Mouse (Mus musculus): ENCODE data around the gene Hdac9.

Hdac9 gene

DNA sequence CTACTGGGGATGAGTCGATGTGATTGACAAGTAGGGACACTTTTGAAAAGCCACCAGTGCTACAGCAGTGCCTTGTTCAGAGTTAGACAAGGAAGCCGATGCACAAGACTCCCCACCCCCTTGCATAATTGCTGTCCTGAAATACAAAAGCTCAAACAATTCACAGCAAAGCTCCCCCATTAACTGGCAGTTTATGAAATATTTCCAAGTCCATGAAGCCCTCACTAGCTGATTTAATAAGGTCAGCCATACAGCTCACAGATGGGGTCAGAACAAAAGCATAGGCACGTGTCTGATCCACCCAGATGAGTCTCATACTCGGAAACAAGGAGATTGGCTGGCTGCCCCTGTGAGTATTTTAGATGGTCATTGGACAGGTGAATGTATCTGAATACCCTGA, 228.0 kb downstream of the Hdac9 start:
- no peak for DNase-seq

DNA sequence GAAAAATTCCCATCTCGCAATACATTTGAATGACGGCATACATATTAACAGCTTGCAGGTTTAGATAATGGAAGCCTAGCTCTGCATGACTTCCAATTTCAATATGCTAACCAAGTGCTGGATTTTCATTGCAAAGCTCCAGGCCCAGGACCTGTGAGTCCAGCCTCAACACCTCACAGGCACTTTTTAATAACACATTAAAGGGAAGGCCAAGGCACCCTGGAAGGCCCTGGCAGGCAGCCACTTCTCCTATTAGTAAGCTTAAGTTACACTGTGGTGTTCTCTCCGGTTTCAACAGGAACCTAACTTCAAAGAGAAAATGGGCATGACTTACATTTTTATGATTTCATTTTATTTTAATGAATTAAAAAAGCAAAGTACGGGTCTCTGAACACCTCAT, 233.5 kb downstream of the Hdac9 start:
- no peak for DNase-seq

DNA sequence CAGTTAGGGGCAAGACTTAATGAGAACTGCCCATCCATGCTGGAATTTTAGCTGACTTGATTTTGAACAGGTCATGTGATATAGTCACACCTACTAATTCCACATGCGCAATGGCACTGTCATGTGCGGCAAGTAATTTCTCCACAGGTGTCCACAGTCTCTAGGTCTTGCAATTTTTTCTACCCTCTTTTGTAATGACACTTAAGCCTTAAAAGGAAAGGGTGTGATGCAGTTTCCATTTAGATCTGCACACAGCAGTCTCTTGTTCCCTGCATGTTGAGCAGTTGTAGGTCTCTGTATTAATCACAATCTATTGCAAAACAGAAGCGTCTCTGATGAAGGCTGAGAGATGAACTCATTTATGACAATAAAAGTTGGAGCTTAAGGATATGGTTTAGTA, 234.2 kb downstream of the Hdac9 start:
- DNase-seq: no peak

DNA sequence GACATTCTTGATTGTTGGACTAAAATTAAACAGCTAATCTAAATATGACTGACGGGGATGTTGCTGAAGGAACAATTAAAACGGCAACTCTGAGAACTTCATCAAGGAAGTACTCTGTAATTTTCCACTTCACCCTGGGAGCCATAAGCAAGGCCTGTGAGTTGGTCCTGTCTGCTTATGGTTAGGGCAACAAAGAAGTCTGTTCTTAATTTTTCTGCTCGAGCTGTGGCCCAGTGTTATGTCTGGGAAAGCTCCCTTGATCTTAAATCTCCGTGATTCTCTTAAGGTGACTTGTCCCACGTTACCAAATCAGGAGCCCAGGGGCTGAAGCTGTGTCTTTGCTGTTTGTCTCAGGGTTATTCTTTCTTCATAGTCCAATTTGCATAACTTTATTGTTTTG, 236.3 kb downstream of the Hdac9 start:
- DNase-seq: no peak

DNA sequence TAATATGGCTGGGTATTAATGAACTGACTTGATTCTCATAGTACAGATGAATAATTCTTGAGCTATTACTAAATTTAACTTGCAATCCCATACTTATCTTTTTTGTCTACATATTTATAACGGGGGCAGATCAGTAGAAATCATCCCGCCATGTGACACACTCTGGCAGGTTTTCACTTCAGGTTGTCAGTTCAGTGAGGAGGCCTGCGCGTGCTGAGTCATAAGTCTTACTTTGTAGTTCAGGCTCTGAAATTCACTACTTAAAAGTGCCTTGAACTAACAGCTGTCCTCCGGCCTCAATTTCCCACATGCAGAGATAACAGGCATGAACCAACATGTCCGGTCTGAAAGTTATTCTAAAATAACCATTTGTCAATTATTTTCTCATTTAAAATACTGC, 239.8 kb downstream of the Hdac9 start:
- no peak for DNase-seq

DNA sequence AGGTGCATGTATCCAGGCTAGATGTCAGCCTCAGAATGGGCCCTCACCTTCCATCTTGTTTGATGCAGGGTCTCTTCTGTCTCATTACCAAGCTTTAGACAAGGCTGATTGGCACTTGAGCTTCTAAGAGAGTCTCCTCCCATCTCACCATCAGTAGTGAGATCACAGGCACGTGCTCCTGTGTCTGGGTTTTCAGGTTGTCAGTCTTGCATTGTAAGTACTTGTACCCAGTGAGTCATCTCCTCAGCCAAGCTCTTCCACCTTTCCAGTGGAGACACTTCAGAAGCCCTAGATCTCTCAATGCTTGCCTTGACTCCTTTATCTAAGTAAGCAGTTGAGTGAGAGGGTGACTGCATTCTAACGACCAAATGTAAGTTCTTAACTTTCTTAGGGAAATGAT, 242.7 kb downstream of the Hdac9 start:
- no peak for DNase-seq

DNA sequence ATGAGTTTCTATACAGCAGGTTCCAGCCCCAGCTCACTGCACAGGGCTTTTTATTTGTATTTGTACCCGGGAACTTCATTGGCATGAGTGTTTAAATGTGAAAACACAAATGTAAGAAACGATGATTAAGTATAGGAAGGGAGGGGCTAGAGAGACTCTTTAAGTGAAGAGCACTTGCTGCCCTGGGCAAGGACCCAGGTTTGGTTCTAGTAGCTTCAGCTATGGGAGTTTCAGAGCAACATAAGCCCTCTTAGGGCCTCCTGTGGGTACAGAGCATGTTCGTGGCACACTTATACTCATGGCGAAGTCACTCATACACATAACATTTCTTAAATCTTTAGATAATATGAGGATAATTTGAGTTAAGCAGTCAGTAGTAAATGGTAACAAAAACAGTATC, 243.4 kb downstream of the Hdac9 start:
- DNase-seq: no peak

DNA sequence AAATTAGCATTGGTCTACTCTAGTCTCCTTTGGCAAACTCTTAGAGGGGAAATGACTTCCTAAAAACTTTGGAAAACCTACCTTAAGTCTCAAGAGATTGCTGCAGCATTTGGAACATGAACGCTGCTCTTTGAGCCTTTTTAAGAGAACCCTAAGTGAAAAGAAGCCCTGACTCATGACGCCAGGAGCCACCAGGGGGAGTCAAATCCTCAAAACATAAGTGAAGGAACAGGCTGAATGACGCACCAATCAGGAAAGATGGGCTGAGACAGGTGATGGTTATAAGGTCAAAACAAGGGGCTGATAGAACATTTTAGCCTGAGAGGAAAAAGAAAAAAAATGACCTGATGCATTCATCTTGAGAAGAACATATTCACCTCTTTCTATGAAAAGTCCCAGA, 252.1 kb downstream of the Hdac9 start:
- DNase-seq: peak; percentile 77

DNA sequence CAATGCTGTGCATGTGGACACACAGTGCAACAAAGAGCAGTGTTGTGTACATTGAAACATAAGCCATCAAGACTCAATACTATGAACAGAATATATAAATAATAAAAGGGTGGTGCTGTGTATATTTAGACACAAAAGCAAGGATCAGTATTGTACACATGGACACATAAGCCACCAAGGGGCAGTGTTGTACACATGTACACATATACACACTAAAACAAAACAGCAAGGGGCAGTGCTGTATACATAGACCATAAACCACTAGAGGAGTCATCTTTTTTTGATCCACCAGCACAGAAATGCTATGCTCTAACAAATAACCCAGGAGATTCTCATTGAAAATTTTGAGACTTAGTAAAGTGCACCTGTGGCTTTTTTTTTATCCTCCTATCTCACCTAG, 255.5 kb downstream of the Hdac9 start:
- DNase-seq: no peak

DNA sequence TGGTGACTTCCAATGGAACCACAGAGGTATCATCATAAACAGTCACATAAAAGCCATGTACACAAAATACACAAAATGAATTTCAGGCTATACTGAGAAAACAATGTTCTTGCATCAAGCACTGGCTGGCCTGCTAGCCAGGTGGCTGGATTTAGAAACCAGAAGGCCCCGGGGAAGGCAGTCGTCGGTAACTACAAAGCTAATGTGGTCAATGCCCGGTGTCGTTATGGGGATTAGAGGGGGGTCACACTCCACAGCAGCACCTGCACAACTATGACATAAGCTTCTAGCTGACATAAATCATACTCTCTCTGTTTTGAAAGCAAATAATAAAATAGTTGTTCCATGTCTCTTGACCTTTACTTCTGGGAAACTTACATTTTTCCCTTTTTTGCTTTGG, 256.9 kb downstream of the Hdac9 start:
- no peak for DNase-seq

DNA sequence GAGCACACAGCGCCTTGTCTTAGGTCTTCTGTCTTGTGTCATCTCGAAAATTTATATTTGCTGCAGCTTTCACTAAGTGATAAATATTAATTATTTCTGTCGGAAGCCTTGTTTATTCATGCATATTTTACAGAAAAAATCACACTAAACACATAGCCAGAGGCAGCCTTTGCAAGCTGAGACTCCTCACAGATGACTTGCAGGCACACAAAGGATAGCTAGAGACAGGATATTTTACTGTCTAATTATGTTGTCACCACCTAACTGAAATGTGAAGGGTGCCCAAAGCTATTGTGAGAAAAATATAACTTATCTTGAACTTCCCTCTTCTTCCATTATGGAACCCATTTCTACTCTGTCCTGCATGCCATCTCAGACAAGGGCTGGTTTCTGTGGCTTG, 258.3 kb downstream of the Hdac9 start:
- no peak for DNase-seq

DNA sequence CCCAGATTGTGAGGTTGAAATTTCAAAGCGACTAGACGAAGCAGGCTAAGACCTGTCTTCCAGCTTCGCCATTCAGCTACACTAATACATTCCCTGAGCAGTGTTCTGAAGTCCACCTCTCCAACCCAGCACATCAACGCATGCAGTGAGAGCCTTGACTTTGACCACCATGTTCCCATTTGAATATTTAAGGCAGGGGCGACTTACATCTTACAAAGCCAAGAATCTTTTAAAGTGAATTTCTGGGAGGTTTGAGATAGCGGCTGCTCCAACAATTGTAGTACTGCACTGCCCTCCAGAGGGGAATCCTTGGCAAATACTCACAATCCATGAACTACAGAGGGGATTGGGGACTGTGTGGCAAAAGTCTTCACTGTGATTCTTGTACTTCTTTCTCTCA, 258.8 kb downstream of the Hdac9 start:
- peak; percentile 29 for DNase-seq

DNA sequence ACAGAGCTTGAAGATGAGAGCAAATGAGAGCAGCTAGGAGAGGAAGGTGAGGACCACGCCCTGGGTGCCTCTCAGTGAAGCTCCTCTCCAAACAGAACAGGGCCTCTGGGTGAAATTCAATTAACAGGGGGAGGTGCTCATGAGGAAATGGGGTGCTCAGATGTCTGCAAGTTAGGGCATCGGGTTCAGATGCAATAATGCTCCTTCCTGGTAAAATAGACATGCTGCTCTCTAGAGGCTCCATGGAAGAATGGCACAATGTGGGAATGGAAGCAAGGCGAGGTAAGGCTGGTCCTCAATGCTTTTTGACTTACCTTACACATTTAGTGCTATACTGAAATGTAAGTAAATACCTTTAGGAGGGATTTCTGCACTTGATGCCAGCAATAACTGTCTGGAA, 263.3 kb downstream of the Hdac9 start:
- DNase-seq: no peak

DNA sequence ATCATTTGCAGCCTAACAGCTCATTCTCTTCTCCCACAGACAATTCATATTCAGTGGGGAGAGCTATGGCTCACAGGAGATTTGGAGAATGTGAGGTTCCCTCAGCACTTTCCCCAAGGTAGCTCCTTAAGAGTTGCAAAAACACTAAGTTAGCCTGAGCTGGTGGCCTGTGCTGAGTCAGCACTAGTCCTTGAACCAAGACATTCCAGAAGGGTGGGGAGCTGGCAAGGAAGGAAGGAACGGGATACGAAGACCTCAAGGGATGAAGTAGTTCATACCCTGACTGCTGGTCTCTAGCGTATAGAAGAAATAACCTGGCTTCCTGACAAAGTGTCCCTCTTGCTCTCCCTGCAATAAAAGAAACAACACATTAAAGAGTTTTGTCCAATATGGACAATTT, 268.1 kb downstream of the Hdac9 start:
- DNase-seq: no peak

DNA sequence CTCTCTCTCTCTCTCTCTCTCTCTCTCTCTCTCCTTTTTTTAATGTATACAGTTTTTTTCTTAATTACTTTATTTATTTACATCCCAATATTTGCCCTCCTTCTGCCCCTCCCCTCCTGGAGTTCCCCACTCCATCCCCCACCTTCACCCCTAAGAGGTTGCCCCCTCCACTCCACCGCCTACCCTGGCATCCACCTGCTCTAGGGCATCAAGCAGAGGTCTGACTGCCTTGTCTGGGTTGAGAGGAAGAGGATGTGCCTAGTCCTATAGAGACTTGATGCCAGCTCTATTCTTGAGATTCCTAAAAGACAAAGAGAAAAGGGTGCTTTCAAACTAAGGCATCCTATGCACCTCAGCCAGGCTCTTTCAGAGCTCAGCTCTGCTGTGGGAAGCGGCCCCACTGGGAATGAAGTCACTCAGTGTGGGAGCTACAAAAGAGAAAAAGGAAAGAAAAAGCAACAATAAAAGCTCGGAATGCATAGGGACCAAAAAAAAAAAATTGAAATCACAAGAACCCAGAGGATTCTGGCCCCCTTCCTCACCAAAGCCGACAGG, 275.1 kb downstream of the Hdac9 start:
- DNase-seq: no peak

DNA sequence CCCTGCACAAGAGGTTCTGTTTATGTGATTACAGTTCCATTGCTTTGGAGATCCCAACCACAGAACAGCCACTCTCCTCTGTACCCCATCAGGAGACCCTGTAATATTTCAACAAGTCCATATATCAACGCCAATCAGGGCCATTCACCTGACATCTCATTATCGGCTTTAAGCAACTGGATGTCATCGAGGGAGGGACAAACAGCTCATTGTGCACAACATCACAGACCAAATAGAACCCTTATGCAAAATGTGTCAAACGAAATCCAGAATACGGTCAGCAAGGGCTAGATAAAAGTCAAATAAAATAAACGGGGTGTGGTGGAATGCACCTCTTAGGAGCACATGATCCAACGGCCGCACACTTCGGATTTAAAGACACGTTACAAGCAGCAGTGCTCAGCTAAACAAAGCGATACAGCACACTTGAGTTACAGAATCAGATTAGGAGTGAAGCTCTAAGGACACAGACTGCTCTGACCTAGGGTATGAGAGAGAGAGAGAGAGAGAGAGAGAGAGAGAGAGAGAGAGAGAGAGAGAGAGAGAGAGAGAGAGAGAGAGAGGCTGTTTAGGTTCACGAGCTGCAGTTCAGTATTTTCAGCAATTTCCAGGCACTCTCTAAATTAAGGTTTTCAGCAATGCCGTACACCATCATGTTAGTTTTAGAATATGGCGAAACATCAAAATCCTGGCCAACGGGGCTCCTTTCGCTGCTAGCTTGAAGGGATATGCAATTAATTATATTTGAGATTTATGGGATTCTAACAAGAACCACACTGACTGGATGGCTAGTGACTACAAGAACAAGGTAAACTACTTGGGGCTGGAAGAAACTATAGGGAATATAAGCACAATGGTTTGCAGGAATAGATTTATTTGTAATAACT, 279.4 kb downstream of the Hdac9 start:
- DNase-seq: no peak

DNA sequence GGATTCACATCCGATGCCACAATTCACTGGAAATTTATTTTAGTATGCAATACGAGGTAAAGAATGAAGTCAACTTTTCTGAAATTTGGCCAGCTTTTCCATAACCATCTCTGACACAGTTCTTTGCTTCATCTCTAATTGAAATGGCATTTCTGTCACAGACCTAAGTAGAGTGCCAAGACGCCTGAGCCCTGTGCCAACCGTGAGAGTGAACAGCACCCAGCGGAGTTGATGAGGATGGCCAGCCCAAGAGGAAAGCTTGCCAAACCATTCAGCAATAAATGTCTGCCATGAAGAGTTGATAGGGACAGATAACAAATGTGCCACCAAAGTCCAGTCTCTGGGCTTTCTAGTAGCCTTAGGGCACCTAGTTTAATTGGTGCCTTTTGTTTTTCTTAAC, 297.8 kb downstream of the Hdac9 start:
- no peak for DNase-seq

DNA sequence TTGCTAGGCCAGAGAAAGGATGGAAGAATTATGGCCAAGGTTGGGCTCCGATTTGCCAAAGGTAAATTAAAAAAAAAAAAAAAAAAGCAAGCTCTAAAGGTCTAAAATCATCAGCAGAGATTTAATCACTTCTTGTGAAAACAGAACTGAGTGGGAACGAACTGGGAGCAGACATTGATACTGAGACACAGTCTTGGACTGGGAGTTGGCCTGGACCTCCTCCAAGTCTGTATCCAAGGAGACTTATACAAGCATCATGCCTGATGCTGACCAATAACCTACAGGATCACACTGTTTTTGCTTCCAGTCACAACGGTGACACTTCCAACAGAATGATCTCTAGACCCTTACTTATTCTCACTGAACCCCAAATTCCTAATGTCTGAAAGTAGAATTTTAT, 298.6 kb downstream of the Hdac9 start:
- no peak for DNase-seq

DNA sequence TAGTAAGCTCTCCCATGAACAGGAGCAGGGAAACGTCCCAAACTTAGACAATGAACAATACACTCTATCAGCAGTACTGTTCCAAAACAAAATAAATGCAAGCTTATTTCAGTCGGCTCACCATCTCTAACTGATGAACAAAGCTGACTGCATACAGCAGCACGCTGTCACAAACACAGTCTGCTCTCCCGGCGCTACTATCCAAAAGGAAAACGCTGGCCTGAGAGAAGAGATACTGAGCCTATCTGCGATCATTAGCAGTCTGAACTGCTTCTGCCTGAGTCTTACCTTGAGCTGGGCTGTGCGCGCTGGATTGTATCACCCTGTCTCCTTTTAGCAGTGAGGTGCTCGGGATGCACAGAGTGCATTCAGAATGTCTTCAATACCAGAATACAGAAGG, 299.1 kb downstream of the Hdac9 start:
- no peak for DNase-seq

DNA sequence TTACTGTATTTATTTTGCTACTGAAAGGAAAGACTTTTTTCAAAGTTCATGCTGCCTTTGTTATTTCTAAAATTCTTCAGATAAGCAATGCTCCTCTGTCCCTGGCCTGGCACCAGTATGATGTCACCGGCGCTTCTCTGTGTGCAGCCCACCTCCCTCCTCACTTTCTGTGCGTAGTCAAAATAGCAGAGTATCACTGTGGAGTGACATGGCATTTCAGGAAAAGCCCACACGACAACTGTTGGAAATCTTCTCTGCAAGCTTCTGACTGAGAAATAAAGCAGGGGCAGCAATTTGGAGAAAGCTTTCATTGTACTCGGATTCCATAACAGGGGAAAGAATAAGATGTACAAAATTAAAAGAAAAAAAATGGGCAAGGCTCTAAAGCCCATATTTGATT, 302.1 kb downstream of the Hdac9 start:
- no peak for DNase-seq

DNA sequence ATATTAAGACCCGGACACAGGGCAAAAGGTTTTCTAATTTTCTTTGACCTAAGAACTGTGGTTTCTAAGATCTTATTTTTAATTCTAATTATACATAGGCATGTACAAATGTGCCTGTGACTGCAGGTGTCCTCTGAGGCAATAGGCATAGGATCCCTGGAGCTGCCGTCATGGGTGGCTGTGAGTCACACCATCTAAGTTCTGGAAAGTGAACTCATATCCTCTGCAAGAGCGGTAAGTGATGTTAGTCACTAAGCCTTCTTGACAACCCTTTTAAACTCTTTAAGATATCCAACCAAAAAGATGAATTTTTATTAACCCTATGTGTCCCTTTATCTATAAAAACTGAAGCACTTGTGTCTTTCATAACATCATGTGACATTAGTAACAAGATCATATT, 304.4 kb downstream of the Hdac9 start:
- no peak for DNase-seq

DNA sequence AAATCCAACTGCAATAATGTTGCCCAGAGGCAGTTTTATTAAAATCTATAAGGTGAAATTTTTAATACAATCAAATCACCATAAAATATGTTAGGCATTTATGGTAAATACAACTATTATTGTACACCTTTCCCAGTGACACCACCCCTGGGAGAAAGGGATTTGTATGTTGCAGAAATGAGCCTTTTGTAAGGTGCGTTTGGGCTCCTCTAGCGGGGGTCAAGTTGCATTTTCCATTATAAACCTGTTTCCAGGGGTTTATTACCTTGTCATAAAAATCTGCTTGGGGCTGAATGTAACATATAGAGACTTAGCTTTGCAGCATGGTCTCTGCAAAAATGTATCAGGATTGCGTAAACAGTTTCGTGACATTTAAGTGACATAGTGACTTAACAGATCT, 312.4 kb downstream of the Hdac9 start:
- DNase-seq: no peak

DNA sequence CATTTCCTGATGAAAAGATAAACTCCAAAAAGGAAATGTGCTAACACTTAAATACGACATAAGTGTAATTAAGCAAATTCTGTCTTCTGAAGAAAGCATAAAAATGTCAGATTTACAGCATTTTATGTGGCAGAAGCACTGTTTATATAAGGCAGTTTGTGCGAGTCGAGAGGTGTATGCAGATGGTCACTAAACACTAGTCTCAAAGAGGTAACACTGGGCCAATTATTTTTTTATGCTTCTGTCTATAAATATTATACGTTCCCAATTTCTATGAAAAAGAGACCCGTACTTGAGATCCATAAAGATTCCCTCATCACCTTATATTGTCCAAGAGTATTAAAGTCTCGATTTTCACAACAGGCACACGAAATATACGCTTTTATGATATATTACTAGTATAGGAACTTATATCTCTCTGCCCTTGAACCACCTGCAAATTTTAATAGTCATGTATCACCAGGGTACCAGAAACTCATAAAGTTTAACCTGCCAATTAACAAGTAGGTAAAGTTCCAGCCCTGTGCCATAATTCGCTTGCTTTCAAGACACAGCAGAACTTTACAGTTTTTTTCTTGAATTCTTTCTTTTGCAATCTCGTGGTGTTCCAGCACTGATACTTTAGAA, 322.6 kb downstream of the Hdac9 start:
- DNase-seq: no peak

DNA sequence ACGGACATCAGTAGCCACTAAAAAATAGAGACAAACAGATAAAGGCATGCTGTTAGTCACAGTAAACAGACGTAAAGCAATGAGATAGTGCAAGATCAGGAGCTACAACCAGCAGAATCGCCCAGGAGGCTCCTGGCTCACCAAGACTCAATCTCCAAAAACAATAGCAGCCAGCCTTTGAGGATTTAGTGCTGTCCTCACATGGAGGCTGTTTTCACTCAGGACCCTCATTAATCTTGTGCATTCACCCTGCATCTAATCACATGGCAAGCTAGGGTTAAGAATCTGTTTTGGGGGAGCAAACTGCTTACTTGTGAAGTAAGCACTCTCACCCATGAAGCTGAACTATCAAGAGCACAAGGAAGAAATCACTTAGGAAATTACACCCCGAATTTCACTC, 329.7 kb downstream of the Hdac9 start:
- no peak for DNase-seq

DNA sequence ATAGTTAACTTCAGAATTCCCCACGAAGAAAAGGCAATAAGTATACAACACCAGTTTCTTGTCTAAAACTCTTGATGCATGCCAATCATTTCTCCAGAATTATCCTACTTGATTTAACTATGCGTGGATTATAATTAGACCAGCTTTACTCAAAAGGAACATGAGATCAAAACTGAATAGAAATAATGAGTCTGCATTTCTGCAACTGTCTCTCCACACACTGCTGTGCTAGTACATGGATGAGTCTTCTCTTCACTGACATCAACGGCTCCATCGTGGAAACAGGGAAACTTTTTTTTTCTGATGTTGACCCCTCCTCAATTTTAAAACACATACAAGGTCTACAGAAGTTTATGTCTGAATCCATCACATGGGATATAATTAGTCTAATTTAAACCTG, 334.4 kb downstream of the Hdac9 start:
- no peak for DNase-seq

Measured in cerebellum, adult 9-10 months (tissue).